Mouse (Mus musculus) erythroid progenitor cell, adult 5-6 weeks (primary cell): ENCODE data around the gene Drd1. TPM values are rescaled to one million over a fixed set of nuclear protein-coding genes. Genes with fewer than 3 reads are reported as not detected.

Experiments used
- ATAC-seq: replicated peaks from 2 replicates; pipeline ENCODE4 v1.8.0; 2016; ENCODE audit warnings: moderate number of reproducible peaks, mild to moderate bottlenecking, moderate TSS enrichment, inconsistent platforms; ENCODE audit not compliant: poor library complexity, low FRiP score, severe bottlenecking
- total RNA-seq, 2 experiments: library from RNA; stranded (forward) in 1 of 2; stranded (reverse) in 1 of 2; fragments of 150-400 nt in 1 of 2; fragments of 186-747, 209-891 nt in 1 of 2; gene quantifications; 2 replicates each; pipeline versions ENCODE4 v1.2.3 to v1.2.4; 2015 to 2017; ENCODE audit warnings: low replicate concordance in 2 of 2

The Drd1 gene
- total RNA-seq, 2 experiments from 2014 or later, result not detected

DNA sequence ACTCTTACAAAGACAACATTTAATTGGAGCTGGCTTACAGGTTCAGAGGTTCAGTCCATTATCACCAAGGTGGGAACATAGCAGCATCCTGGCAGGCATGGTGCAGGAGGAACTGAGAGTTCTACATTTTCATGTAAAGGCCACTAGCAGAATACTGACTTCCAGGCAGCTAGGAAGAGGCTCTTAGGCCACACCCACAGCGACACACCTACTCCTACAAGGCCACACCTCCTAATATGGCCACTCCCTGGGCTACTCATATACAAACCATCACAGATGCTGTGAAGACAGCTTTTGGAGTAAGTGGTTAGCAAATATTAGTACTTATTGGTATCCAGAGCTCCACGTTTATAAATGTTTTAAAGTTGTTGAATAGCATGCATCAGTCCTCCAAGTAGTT lies 19.9 kb upstream of the Drd1 start:
- ATAC-seq, result no peak

DNA sequence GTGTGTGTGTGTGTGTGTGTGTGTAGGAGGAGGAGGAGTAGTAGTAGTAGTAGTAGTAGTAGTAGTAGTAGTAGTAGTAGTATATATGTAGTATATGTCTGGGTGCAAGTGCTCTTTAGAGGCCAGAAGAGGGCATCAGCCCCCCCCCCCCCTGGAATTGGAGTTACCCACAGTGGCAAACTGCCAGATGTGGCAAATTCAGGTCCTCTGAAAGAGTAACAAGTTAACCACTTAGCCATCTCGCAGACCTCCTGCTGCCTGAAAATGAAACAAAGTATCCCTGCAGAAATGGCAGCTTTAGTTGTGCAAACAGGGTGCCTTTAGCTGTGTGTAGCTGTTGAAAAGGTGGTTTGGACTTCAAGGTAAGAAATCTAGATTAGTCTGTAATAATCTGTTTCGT lies 18.0 kb upstream of the Drd1 start:
- ATAC-seq, result no peak

- ATAC-seq, result no peak
Measured at GRCm38 (mm10) chr13:54073066-54073465, 17.6 kb upstream of the Drd1 start.

DNA sequence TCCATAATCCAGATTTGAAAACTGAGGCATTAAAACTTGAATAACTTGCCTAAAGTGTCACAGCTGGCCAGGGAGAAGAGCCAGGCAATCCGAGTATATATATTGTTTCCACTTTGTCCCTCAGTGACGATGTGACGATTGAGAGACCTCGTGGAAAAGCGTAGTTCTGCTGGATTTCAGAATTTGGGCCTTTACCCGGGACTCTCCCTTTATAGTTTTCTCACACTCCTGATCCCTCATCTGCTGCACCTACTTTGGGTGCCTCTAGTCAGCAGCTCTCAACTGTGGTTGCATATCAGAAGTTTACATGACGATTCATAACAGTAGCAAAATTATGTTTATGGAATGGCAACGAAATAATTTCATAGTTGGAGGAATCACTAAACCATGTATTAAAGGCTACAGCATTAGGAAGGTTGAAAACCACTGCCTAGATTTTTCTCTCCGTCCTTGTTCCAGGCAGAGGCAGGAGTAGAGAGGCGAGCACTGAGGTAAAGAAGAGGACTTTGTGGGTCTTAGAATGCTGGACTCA lies 17.1 kb upstream of the Drd1 start:
- no peak for ATAC-seq

GRCm38 (mm10) chr13:54071606-54072331 lies 16.3 kb upstream of the Drd1 start, which contains the start of gene Sfxn1:
Gene Sfxn1 (plus strand): TSS chr13:54071869.
- peak; percentile 82 for ATAC-seq

DNA sequence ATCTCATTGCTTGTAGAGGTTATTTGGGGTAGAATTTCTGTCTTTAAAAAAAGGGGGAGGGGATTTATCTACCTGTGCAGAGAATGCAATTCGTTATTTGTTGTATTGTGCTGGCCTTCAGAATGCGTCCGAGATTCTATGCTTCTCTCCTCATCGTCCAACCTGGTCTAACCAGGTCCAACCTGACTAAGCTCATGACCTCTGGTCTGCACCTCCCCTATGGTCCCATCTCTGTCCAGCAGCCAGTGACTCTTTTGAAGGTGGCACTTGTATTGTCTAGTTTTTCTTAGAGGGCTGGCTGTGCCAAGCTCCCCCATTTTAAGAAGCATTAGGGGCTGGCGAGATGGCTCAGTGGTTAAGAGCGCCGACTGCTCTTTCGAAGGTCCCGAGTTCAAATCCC lies 15.5 kb upstream of the Drd1 start:
- ATAC-seq, result no peak

GRCm38 (mm10) chr13:54067617-54068166 lies 12.2 kb upstream of the Drd1 start:
- no peak for ATAC-seq

DNA sequence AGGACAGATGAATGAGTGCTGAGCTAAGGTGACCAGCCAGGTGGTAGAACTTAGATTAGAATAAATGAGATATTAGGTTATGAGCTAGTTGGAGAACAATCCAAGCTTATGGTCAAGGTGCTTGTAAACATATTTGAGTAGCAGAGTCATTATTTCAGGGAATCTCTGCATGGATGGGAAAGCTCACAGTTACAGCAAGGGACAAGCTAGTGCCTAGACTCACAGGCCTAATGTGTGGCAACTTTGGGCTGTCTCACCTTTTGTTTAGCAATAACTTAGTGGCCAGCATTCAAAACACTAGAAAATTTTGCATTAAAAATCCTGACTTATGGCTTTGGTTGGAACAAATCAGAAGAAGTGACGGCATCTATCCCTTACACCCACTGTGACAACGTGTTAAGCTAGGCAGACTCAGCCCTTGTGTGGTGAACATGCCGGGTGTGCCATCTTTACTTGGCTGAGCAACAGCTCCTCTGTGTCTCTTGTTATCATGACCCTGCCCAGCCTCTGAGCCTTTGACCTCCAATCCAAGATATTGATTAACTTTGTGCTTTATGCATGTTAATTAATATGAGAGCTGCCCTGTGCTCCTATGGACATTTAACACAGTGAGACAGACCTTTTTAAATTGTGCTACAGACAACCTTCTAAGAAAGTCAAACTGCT lies 10.7 kb upstream of the Drd1 start:
- no peak for ATAC-seq

DNA sequence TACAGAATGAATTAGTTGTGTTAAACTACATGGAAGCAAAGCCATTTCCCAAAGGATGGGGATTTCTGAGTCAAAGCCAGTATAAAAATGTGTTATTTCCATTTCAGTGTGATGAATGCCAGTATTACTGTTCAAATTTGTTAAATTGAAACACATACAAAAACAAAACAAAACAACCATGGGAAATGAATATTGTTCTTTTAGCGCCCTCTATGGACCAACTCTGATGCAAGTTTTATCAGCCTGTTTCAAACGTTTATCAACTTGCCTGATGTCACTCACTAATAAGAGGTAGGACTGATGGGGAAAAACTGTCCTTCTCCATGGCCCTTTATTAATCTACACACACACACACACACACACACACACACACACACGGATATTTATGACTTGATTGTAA lies 7.8 kb upstream of the Drd1 start:
- ATAC-seq, result no peak

DNA sequence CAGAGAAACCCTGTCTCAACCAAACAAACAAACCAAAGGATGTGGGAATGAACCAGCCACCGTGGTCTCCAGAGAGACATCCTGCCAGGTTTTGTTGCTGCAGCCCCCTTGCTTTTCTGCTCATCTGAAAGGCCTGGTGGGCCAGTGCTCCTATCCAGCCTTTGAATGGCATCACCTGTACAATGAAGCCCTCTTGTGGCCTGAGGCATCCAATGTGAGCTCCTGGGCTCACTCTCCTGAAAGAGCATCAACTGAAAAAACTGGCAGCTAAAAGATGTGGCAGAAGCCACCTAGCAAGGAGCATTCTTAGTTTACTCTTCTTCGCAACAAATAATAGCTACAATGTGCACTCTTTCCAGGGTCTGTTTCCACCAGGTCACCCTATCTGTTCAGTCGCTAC lies 6.6 kb upstream of the Drd1 start:
- no peak for ATAC-seq

- no peak for ATAC-seq
Measured at GRCm38 (mm10) chr13:54054962-54055361, 543 bp downstream of the Drd1 start.

DNA sequence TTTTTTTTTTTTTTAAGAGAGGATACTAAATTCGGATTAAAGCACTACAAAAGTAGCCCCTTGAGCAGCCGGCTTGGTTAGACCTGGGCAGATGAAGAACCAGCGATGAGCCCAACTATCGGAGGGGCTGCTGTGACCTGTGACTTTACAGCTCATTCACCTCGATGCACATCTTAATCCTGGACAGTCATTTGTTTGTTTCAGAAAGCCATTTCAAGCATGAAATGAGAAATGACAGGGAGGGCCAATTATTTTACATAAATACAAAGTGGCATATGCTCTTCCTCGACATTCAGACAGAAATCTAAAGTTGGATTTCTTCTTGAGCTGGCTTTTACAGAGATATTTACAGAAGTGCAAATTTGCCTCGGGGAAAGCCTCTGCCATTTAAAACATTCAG lies 3.9 kb downstream of the Drd1 start:
- ATAC-seq, result no peak

DNA sequence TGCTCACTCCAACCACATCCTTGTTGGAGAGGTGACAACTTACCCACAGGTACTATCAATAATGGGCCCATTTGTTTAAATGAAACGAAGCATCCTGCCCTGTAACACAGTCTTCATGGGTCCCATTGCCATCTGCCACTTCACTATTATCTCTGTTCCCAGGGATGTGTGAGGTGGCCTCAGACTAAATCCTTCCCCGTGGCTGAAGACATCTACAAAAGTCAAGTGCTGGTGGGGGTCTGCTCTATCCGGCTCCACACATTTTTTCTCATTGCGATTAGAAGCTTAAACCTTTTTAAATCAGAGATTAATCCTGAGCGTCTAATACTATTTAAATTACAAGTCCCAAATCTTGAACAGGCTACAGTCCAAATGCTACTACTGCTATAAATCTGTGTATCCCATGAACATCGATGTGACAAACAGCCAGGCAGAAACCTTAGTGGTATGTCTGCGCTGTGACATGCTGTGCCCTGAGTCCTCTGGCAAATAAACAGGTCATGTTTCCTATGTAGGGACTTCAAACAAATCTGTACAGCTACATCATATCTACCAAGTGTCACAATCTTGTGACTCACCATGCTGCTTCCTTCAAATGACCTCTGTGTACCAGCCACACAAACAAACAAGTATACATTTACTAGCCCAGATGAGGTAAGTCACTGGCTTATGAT lies 6.7 kb downstream of the Drd1 start:
- no peak for ATAC-seq

DNA sequence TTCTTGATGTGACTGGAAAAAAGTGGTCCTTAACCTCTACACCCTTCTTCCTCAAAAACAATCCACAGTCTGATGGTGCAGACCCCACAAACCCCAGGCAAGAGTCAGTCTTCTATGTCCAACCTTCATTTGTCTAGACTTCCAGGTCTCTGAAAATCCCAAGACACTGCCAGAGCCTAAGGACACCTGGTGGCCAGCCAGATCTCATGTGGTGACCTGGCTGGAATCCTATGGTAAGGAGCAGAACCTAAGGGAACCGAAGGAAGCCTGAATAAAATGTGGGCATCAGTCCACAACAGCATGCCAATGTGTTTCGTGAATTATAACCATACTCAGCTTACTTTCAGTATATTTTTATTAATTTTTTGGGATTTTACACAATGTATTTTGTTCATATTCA lies 15.2 kb downstream of the Drd1 start:
- no peak for ATAC-seq

DNA sequence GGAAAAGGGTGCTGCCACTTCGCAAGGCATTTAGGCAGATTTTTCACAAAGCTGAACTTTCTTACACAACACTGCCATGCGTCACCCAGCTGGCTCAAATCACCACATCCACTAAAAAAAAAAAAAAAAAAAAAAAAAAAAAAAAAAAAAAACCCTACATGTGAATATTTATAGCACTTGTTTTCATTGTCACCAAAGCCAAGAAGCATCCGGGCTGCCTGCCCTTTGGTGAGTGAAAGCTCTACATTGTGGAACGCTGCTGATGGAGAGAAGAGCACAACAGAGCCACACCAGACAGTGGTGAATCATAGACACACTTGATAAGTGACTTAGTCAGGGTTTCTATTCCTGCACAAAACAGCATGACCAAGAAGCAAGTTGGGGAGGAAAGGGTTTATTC lies 17.6 kb downstream of the Drd1 start:
- no peak for ATAC-seq

- no peak for ATAC-seq
Measured at GRCm38 (mm10) chr13:54035541-54035940, 20.0 kb downstream of the Drd1 start.

GRCm38 (mm10) chr13:54033653-54034052 lies 21.9 kb downstream of the Drd1 start:
- ATAC-seq, result no peak

DNA sequence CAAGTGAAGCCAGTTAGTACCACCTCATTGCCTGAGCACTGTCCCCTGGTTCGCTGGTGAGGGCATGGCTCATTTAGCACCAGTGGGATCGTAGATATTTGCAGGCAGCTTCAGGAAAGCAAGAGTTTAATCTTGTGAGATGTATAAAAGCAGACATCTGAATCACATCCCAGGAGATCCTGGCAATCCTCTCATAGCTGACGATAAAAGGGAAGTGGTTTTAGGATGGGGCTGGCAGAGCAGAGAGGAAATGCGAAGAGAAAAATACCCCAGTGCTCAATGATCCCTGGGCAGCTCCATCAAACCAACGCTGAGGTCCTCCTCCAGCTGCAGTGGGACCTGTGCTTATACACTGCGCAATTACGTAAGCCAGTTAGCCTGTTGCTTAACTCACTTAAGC lies 28.4 kb downstream of the Drd1 start:
- no peak for ATAC-seq

DNA sequence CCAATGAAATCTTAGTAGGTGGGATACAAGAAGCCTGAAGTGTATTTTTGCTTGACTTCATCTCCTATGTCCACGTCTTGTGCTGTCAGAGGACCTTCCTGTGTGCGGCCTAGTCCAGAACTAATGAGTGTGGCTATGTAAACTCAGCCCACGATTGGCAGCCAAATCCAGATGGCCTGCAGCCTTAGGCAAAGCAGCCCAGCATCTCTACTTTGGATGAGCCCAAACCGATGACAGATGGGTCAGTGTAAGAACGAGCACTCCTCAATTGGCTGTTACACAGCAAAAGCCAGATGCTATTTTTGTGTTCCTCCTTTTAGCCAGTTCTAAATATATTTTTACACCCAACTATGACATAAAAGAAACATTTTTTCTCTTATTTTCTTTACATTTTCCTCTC lies 32.2 kb downstream of the Drd1 start:
- no peak for ATAC-seq

DNA sequence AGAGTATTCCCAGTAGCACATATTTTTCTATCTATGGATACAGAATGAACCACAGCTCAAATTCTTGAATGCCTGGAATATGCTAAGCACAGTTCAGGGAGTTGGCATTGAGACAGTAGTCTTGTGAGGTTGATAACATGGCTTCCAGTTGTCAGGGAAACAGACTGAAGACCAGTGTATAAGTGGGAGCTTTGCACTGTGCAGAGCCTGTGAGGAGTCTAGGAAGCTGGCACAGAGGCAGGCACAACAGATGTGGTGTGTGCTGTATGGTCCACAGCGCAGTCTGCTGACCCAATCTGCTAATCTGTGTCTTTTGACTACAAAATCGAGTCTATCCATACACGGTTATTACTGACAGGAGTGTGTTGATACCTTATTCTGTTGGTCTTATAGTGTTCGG lies 46.8 kb downstream of the Drd1 start:
- no peak for ATAC-seq
